Mouse (Mus musculus) liver, embryonic 15.5 days (tissue): Measurements from ENCODE around the gene Adam8. TPM values are rescaled to one million over a fixed set of nuclear protein-coding genes. Genes with fewer than 3 reads are reported as not detected.

Experiments
- ATAC-seq: fragments of 200-750 bp; cut with Nextera tagmentation; 2 replicates; pipeline ENCODE4 v1.8.0; 2017; ENCODE audit warnings: moderate number of reproducible peaks, mild to moderate bottlenecking, moderate library complexity; ENCODE audit not compliant: insufficient read depth
- H3K27ac ChIP-seq: fragments of 300-500 bp; sonication (generic); replicated peaks from 2 replicates; pipeline ENCODE4 v1.5.1; 2015; ENCODE audit warnings: mild to moderate bottlenecking, inconsistent platforms
- H3K27me3 ChIP-seq: fragments of 300-500 bp; sonication (generic); 2 replicates; pipeline ENCODE4 v1.6.1; 2015; ENCODE audit warnings: mild to moderate bottlenecking, inconsistent platforms
- H3K36me3 ChIP-seq: fragments of 300-500 bp; sonication (generic); replicated peaks from 2 replicates; pipeline ENCODE4 v1.6.1; 2015; ENCODE audit warnings: moderate library complexity, mild to moderate bottlenecking, inconsistent platforms
- H3K4me1 ChIP-seq: fragments of 300-500 bp; sonication (generic); replicated peaks from 2 replicates; pipeline ENCODE4 v1.6.1; 2015; ENCODE audit warnings: inconsistent platforms
- H3K4me2 ChIP-seq: fragments of 300-500 bp; sonication (generic); 2 replicates; pipeline ENCODE4 v1.6.1; 2015; ENCODE audit warnings: moderate library complexity, mild to moderate bottlenecking, inconsistent platforms
- H3K4me3 ChIP-seq: fragments of 300-500 bp; sonication (generic); replicated peaks from 2 replicates; pipeline ENCODE4 v1.5.1; 2015; ENCODE audit warnings: mild to moderate bottlenecking, inconsistent platforms
- H3K9ac ChIP-seq: fragments of 300-500 bp; sonication (generic); 2 replicates; pipeline ENCODE4 v1.6.1; 2015; ENCODE audit warnings: moderate library complexity, mild to moderate bottlenecking, inconsistent platforms
- H3K9me3 ChIP-seq: fragments of 300-500 bp; sonication (generic); replicated peaks from 2 replicates; pipeline ENCODE4 v1.6.1; 2016; ENCODE audit warnings: inconsistent platforms
- WGBS: fragments of 180-500 bp; shearing (Covaris S2); methylation state at CpG from one replicate; pipeline ENCODE4 v1.1.7; 2015; ENCODE audit warnings: mixed read lengths; ENCODE audit not compliant: insufficient replicate concordance; 5-methylcytosine and 5-hydroxymethylcytosine counted together
- polyA plus RNA-seq: library from polyadenylated mRNA; unstranded; fragments of >200 nt; fragmentation: Nextera tagmentation; extraction: Ambion mirVana; gene quantifications from 2 replicates; pipeline ENCODE4 v1.2.1, GENCODE M21; 2015

The Adam8 gene
- polyA plus RNA-seq, 1 experiment from 2014 or later: 1.1 TPM

GRCm38 (mm10) chr7:139978278-139978892 lies 14.0 kb downstream of the Adam8 start, which contains the start of gene 6430531B16Rik:
Gene 6430531B16Rik, minus strand, starts transcription at chr7:139978755.
- WGBS: 8% methylated on average over 32 of the region's 32 CpGs
- H3K9me3 ChIP-seq: no peaks in the 10 kb centered on the region
- peaks cover 22% of the 10 kb centered on the region for H3K27me3 ChIP-seq
- no peak within 1 kb of the TSS for H3K27ac ChIP-seq
- peak within 1 kb of the TSS; percentile 56 for H3K4me3 ChIP-seq
- H3K9ac ChIP-seq: no peak within 1 kb of the TSS
- peak within 1 kb of the TSS; percentile 75 for H3K4me2 ChIP-seq
- ATAC-seq: peak; percentile 65
- H3K36me3 ChIP-seq: no peaks in the 10 kb centered on the region
- H3K4me1 ChIP-seq: peaks cover 13% of the 10 kb centered on the region

GRCm38 (mm10) chr7:139975471-139975870 lies 16.9 kb downstream of the Adam8 start:
- Histone ChIP-seq H3K9ac (no peak overlapping the region), H3K27ac (no peak overlapping the region), H3K4me2 (no peak overlapping the region), H3K36me3 (no peaks in the 10 kb centered on the region), H3K4me3 (no peak overlapping the region), H3K4me1 (peaks cover 13% of the 10 kb centered on the region), H3K9me3 (no peaks in the 10 kb centered on the region), H3K27me3 (peaks cover 22% of the 10 kb centered on the region)
- no peak for ATAC-seq
- WGBS: 63% methylated on average over 5 of the region's 5 CpGs

DNA sequence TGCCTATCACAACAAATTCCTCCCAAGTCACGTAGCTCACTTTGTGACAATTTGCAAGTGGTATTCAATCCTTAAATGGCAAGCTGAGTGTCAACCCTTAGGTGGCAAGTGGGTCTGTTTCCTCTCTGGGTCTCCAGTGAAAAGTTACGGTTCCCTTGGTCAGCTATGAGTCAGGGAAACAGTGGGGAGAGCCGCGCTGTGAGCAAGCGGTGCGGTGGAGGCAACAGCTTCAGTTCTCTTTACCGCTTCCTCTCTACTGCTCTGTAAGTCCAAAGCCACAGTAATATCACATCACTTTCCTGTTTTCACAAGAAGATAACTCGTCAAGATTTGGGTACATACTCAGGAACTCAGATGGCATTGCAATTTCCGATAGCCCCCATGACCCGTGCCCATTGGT lies 18.1 kb downstream of the Adam8 start:
- WGBS: 25% methylated on average over 10 of the region's 10 CpGs
- ATAC-seq: no peak

DNA sequence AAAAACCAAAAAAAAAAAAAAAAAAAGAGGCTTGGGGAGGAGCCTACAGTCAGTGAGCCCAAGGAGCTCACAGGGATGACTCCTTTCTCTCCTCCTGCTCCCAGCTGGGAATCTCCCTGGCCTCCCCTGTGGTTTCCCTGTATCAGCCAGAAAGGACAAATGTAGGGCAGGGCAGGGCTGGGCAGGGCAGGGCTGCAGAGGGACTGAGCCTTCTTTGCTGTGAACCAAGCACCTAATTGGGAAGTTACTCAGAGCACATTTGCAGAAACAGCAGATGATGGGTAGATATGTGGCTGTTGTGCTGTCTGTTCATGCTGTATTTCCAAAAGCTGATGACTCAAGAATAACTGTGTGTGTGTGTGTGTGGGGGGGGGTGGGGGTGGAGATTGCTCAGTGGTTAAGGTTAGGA lies 19.4 kb downstream of the Adam8 start:
- H3K4me1 ChIP-seq: no peaks in the 10 kb centered on the region; the same call in 1 of the 2 replicates
- H3K27me3 ChIP-seq: peaks cover 22% of the 10 kb centered on the region
- H3K9me3 ChIP-seq: no peaks in the 10 kb centered on the region
- H3K4me2 ChIP-seq: no peak overlapping the region
- H3K27ac ChIP-seq: no peak overlapping the region
- H3K9ac ChIP-seq: no peak overlapping the region
- no peaks in the 10 kb centered on the region for H3K36me3 ChIP-seq
- ATAC-seq: no peak
- H3K4me3 ChIP-seq: no peak overlapping the region

More for the DNA sequence above, 18.1 kb downstream of the Adam8 start:
- peaks cover 22% of the 10 kb centered on the region for H3K27me3 ChIP-seq
- H3K27ac ChIP-seq: peak overlapping the region; percentile 49; the same call in 1 of the 2 replicates
- H3K4me1 ChIP-seq: peaks cover 13% of the 10 kb centered on the region
- H3K4me3 ChIP-seq: no peak overlapping the region
- no peaks in the 10 kb centered on the region for H3K9me3 ChIP-seq
- H3K9ac ChIP-seq: no peak overlapping the region
- no peaks in the 10 kb centered on the region for H3K36me3 ChIP-seq
- H3K4me2 ChIP-seq: no peak overlapping the region

DNA sequence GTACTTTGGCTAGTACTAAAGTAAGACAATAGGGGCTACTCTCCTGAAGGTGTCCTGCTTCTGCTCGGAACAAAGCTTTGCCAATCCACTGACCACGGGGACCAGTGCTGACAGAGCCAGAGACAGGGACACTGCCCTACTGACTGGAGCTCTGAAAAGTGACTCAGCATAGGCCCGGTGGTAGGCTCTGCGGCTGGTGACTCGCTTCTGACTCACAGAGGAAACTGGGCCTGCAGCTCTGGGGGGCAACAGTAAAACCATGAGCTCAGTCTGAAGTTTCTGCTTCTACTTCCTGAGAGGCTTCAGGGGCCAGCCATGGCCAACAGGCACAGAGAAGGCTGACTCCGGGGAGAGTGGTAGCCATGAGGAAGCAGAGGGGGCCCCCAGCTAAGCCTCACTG lies 20.9 kb downstream of the Adam8 start:
- Histone ChIP-seq H3K9me3 (no peaks in the 10 kb centered on the region), H3K27ac (no peak overlapping the region), H3K4me2 (no peak overlapping the region), H3K4me3 (no peak overlapping the region), H3K36me3 (no peaks in the 10 kb centered on the region), H3K4me1 (no peaks in the 10 kb centered on the region; the same call in 1 of the 2 replicates), H3K27me3 (peaks cover 13% of the 10 kb centered on the region; the same call in 1 of the 2 replicates), H3K9ac (no peak overlapping the region)
- 17% methylated on average over 6 of the region's 6 CpGs for WGBS
- ATAC-seq: peak; percentile 33

DNA sequence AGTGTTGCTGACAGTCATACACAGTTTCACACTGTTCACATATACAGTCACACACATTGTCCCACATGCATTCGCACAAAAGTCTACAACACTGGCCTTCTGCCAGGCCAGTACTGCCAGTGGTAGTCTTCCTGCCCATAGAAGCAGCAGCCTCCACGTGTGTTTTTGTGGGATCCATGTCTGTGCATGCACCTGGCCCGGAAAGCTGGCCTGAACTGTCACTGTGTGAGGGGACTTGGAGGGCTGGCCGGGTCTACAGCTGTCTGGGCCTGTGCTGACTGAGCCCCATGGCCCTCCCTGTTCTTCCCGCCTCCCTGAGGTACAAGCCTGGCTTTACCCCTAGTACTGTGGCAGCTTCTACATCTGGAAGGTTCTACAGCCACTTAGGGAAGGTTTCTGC lies 21.4 kb downstream of the Adam8 start:
- no peak overlapping the region for H3K9ac ChIP-seq
- H3K4me1 ChIP-seq: no peaks in the 10 kb centered on the region; the same call in 1 of the 2 replicates
- H3K9me3 ChIP-seq: no peaks in the 10 kb centered on the region
- 51% methylated on average over 5 of the region's 5 CpGs for WGBS
- H3K27ac ChIP-seq: no peak overlapping the region
- no peak for ATAC-seq
- peaks cover 9% of the 10 kb centered on the region; the same call in 1 of the 2 replicates for H3K27me3 ChIP-seq
- H3K36me3 ChIP-seq: no peaks in the 10 kb centered on the region
- H3K4me2 ChIP-seq: no peak overlapping the region
- H3K4me3 ChIP-seq: no peak overlapping the region

DNA sequence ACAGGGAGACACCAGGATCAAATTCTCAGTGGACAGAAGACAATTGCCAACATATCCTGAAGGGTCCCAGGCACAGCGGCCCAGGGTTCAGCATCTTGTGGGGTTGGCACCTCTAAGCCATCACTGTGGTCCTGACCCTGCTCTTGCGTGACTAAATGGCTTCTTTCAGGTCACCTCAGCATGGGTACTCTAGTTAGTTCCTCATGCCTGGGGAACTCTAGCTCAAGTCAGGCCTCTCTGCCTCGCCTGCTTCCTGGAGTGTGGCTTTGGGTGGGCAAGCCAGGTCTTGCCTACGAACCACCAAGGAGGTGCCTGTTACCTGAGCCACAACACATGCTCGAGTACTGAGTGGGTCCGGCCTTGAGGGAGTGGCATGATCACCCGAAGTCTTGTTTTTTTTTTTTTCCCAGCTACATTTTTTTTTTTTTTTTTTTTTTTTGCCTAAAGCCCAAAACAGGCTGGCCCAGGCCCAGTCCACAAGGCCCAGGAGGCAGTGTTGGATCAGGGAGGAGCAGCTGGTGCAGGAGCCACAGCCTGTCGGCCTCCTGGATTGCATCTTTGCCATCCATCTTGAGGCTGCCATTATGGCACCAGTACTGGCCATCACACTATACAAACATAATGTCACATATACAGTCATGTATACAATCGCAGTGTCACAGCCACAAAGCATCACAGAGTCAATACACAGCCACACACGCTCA lies 22.0 kb downstream of the Adam8 start:
- no peak for ATAC-seq
- 67% methylated on average over 10 of the region's 10 CpGs for WGBS
- H3K9me3 ChIP-seq: no peaks in the 10 kb centered on the region

GRCm38 (mm10) chr7:139969348-139970130 lies 22.8 kb downstream of the Adam8 start:
- Histone ChIP-seq H3K4me3 (no peak overlapping the region), H3K9me3 (no peaks in the 10 kb centered on the region), H3K9ac (no peak overlapping the region), H3K36me3 (no peaks in the 10 kb centered on the region), H3K4me2 (no peak overlapping the region), H3K27ac (no peak overlapping the region), H3K27me3 (peaks cover 8% of the 10 kb centered on the region; the same call in 1 of the 2 replicates), H3K4me1 (no peaks in the 10 kb centered on the region; the same call in 1 of the 2 replicates)
- ATAC-seq: no peak
- 40% methylated on average over 10 of the region's 10 CpGs for WGBS

More for the DNA sequence above, 22.0 kb downstream of the Adam8 start:
- no peaks in the 10 kb centered on the region for H3K36me3 ChIP-seq
- no peak overlapping the region for H3K4me3 ChIP-seq
- H3K27ac ChIP-seq: no peak overlapping the region
- H3K27me3 ChIP-seq: peaks cover 8% of the 10 kb centered on the region; the same call in 1 of the 2 replicates
- no peaks in the 10 kb centered on the region; the same call in 1 of the 2 replicates for H3K4me1 ChIP-seq
- no peak overlapping the region for H3K4me2 ChIP-seq
- H3K9ac ChIP-seq: no peak overlapping the region

- no peak for ATAC-seq
- Histone ChIP-seq H3K4me2 (no peak overlapping the region), H3K9ac (no peak overlapping the region), H3K27me3 (peaks cover 4% of the 10 kb centered on the region; the same call in 1 of the 2 replicates), H3K4me3 (no peak overlapping the region), H3K27ac (no peak overlapping the region), H3K4me1 (no peaks in the 10 kb centered on the region; the same call in 1 of the 2 replicates), H3K9me3 (no peaks in the 10 kb centered on the region), H3K36me3 (no peaks in the 10 kb centered on the region)
- 45% methylated on average over 5 of the region's 5 CpGs for WGBS
Observed at GRCm38 (mm10) chr7:139968428-139968827, 23.9 kb downstream of the Adam8 start.

DNA sequence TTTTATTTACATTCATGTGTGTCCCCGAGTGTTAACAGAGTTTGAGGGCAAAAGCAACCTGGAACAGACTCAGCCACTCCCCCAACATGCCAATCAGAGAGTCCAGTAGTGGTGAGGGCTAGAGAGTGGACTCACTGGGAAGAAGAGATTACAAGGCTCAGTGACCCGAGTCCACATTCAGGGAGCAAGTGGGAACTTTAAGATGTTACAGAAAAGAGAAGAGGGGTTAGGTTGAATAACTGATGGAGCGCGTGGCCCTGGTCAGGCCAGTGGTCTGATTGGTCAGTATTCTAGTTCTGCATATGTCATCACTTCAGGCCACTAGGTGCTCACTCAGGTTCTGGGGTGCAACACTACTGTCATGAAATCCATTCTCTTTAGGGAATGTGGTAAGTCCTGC lies 25.2 kb downstream of the Adam8 start:
- Histone ChIP-seq H3K27ac (no peak overlapping the region), H3K9ac (no peak overlapping the region), H3K27me3 (peaks cover 4% of the 10 kb centered on the region; the same call in 1 of the 2 replicates), H3K4me1 (no peaks in the 10 kb centered on the region), H3K4me3 (no peak overlapping the region), H3K4me2 (no peak overlapping the region), H3K9me3 (no peaks in the 10 kb centered on the region), H3K36me3 (no peaks in the 10 kb centered on the region)
- WGBS: 36% methylated on average over 4 of the region's 4 CpGs
- no peak for ATAC-seq

DNA sequence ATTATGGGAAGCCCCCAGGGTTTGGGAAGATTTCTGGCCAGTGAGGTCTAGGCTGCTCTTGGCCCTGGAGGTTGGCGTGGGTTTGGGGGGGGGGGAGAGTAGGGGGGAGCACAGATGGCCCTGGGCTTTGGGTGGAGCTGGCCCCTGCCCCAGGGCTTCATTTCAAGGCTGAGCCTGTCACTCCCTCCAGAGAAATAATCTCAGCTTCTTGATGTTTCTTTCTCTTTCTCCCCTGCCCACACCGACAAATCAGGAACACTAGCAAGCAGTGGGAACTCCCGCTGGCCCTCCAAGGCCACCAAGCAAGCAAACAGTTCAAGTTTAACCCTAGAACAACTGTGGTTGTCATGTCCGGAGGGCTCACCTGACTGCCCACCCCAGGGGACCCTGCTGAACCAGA lies 28.5 kb downstream of the Adam8 start:
- Histone ChIP-seq H3K4me3 (no peak overlapping the region), H3K27ac (no peak overlapping the region), H3K4me1 (no peaks in the 10 kb centered on the region), H3K9ac (no peak overlapping the region), H3K4me2 (no peak overlapping the region), H3K9me3 (no peaks in the 10 kb centered on the region), H3K36me3 (no peaks in the 10 kb centered on the region), H3K27me3 (peaks cover 4% of the 10 kb centered on the region; the same call in 1 of the 2 replicates)
- no peak for ATAC-seq
- WGBS: 47% methylated on average over 4 of the region's 4 CpGs
